Mouse (Mus musculus): ENCODE data around the gene Kcnk5.

DNA sequence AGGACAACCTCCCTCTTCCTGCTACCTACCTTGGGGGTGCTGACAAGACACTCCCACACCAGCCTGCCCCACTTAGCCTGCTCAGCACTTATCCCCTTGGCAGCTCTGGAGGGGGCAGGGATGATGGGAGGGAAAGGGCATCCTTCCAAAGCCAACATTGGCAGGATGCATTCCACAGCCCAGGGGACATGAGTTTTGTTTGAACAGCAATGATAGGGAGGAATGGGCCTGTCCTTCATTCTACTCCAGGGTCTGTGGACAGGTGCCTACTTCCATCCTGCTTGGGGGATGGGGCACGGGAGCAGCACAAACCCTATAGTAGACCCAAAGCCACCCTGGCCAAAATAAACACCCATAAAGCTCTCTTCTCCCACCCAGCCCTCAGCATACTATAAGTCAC lies 16.2 kb downstream of the Kcnk5 start:
- TF ChIP-seq POLR2A (IDR thresholded peaks at IDR 0.05; ENCODE audit: borderline replicate concordance, extremely low read depth, low read depth, low read length) (no peak), CTCF (IDR thresholded peaks at IDR 0.05; ENCODE audit: insufficient read depth, low read length) (no peak)
